Mouse (Mus musculus): ENCODE results near the gene Arfrp1.

DNA sequence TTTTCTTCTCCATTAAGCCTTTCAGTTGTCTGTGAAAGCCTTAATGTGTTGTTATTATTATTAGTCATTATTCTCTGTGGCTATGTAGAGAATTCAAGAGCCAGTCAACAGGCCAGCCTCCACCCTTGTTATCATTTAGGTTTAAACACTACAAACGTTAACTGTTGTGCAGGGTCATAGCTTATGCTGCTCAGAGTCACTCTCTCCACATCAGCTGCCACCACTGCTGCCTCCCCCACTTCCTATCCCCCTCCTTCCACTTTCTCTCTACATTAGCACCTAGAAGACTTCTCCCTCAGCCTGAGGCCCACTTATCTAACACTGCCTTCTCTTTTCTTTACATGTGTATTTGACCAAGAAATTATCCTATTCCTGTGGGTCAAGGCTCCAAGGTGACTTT is 36.3 kb upstream of the Arfrp1 start:
- TF ChIP-seq GATA1 (IDR thresholded peaks at IDR 0.05; ENCODE audit: low read length): no peak
- no peak for TF ChIP-seq TAL1 (IDR thresholded peaks at IDR 0.05; ENCODE audit: low read length)

Data from erythroblast, embryonic 14.5 days (primary cell).